Mouse (Mus musculus): ENCODE measurements around the gene Gas2l3. TPM values are rescaled to one million over a fixed set of nuclear protein-coding genes. Genes with fewer than 3 reads are reported as not detected.

The Gas2l3 gene
- polyA plus RNA-seq, 1 experiment from 2014 or later, result 13.6 TPM

- no peaks in the 10 kb centered on the region for H3K4me1 ChIP-seq (ENCODE audit: control insufficient read depth, insufficient read depth, low read length)
- H3K9me3 ChIP-seq (ENCODE audit: control insufficient read depth, low read length), result no peaks in the 10 kb centered on the region
- H3K4me3 ChIP-seq (ENCODE audit: low read length), result no peak overlapping the region
- no peak overlapping the region for H3K4me2 ChIP-seq (ENCODE audit: low read depth, low read length)
- WGBS, result 92% methylated on average over 2 of the region's 2 CpGs
- no peak for ATAC-seq
- H3K9ac ChIP-seq (ENCODE audit: low read depth, low read length), result no peak overlapping the region
- H3K36me3 ChIP-seq (ENCODE audit: control insufficient read depth, insufficient read depth, low read length), result peaks cover 20% of the 10 kb centered on the region
- H3K27me3 ChIP-seq (replicated peaks; ENCODE audit: control insufficient read depth, insufficient read depth, low read length), result no peaks in the 10 kb centered on the region
- H3K27ac ChIP-seq (ENCODE audit: low read length), result no peak overlapping the region
Measured at GRCm38 (mm10) chr10:89417966-89418365, 25.8 kb downstream of the Gas2l3 start.

DNA sequence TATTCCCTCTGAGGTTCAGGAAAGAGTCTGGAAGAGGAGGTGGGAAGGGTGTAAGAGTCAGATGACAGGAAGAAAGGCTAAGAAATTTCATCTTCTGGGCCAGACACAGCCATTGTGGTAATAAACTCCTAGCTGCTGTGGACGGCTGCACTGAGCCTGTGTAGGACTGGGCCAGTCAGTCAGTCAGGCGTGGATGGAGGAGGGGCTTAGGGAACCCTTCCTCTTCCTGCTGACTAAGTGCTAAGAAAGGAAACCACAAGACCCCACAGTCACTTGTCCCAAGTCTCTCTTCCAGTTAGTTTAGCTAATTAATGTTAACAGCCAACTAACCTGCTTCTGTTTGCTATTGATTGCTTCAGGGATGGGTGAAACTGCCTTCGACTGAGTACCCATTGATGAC is 28.3 kb downstream of the Gas2l3 start:
- Histone ChIP-seq H3K9me3 (ENCODE audit: control insufficient read depth, low read length) (no peaks in the 10 kb centered on the region), H3K4me1 (ENCODE audit: control insufficient read depth, insufficient read depth, low read length) (no peaks in the 10 kb centered on the region), H3K36me3 (ENCODE audit: control insufficient read depth, insufficient read depth, low read length) (peaks cover 22% of the 10 kb centered on the region), H3K27me3 (replicated peaks; ENCODE audit: control insufficient read depth, insufficient read depth, low read length) (no peaks in the 10 kb centered on the region), H3K9ac (ENCODE audit: low read depth, low read length) (no peak overlapping the region), H3K27ac (ENCODE audit: low read length) (no peak overlapping the region), H3K4me3 (ENCODE audit: low read length) (no peak overlapping the region), H3K4me2 (ENCODE audit: low read depth, low read length) (no peak overlapping the region)
- WGBS, result 84% methylated on average over 3 of the region's 3 CpGs
- no peak for ATAC-seq

DNA sequence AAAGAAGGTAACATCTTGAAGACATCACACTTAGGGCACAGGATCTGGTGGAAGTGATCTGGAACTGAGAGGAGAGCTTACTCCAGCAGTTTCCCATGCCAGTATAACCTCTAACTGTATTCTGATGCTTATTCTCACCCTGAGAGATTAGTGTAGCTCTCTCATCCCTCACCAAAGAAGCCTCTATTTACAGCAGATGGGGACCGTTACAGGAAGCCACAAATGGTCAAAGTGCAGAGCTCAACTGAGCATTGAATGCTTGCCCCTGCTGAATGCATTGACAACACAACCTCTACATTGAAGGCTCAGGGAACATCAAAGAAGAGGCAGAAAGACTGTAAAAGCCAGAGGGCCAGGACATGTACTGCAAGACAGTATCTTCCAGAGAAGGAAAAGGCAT is 36.2 kb downstream of the Gas2l3 start:
- Histone ChIP-seq H3K9me3 (ENCODE audit: control insufficient read depth, low read length) (no peaks in the 10 kb centered on the region), H3K9ac (ENCODE audit: low read depth, low read length) (no peak overlapping the region), H3K4me3 (ENCODE audit: low read length) (no peak overlapping the region), H3K4me1 (ENCODE audit: control insufficient read depth, insufficient read depth, low read length) (no peaks in the 10 kb centered on the region), H3K36me3 (ENCODE audit: control insufficient read depth, insufficient read depth, low read length) (0 out of 2 replicates have a peak, but pooled peaks cover under 1% of the 10 kb centered on the region), H3K27ac (ENCODE audit: low read length) (no peak overlapping the region), H3K4me2 (ENCODE audit: low read depth, low read length) (no peak overlapping the region), H3K27me3 (replicated peaks; ENCODE audit: control insufficient read depth, insufficient read depth, low read length) (no peaks in the 10 kb centered on the region)
- WGBS, result 33% methylated on average over 1 of the region's 1 CpGs
- ATAC-seq, result no peak

GRCm38 (mm10) chr10:89406733-89407484 is 36.9 kb downstream of the Gas2l3 start:
- 76% methylated on average over 5 of the region's 6 CpGs for WGBS
- no peak for ATAC-seq

DNA sequence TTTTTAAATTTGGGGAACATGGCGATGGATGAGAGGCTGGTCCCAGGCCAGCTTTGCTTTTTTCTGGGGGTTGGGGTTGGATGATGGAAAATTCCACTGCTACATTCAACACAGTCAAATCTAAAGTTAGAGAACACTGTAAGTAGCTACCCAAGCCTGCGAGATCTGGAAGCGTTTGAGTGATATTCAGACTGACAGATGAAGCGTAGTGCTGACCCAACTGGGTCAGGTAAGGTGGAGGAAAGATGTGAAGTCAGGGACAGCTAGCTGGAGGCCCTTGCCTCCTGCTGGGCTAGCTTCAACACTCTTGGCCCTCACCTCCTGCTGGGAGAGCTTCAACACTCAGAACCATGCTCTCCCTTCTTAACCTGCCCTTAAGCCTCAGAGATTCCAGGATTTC is 38.8 kb downstream of the Gas2l3 start:
- no peaks in the 10 kb centered on the region; the same call in 1 of the 2 replicates for H3K9me3 ChIP-seq (ENCODE audit: control insufficient read depth, low read length)
- ATAC-seq, result no peak
- no peaks in the 10 kb centered on the region for H3K36me3 ChIP-seq (ENCODE audit: control insufficient read depth, insufficient read depth, low read length)
- H3K27me3 ChIP-seq (replicated peaks; ENCODE audit: control insufficient read depth, insufficient read depth, low read length), result no peaks in the 10 kb centered on the region
- no peak overlapping the region for H3K4me3 ChIP-seq (ENCODE audit: low read length)
- no peak overlapping the region for H3K4me2 ChIP-seq (ENCODE audit: low read depth, low read length)
- no peak overlapping the region for H3K27ac ChIP-seq (ENCODE audit: low read length)
- WGBS, result 81% methylated on average over 4 of the region's 4 CpGs
- H3K4me1 ChIP-seq (ENCODE audit: control insufficient read depth, insufficient read depth, low read length), result no peaks in the 10 kb centered on the region
- H3K9ac ChIP-seq (ENCODE audit: low read depth, low read length), result no peak overlapping the region

More at GRCm38 (mm10) chr10:89406733-89407484, 36.9 kb downstream of the Gas2l3 start:
- H3K27ac ChIP-seq (ENCODE audit: low read length), result no peak overlapping the region
- H3K9ac ChIP-seq (ENCODE audit: low read depth, low read length), result no peak overlapping the region
- no peaks in the 10 kb centered on the region for H3K4me1 ChIP-seq (ENCODE audit: control insufficient read depth, insufficient read depth, low read length)
- H3K4me3 ChIP-seq (ENCODE audit: low read length), result no peak overlapping the region
- no peaks in the 10 kb centered on the region for H3K27me3 ChIP-seq (replicated peaks; ENCODE audit: control insufficient read depth, insufficient read depth, low read length)
- no peaks in the 10 kb centered on the region for H3K36me3 ChIP-seq (ENCODE audit: control insufficient read depth, insufficient read depth, low read length)
- no peak overlapping the region for H3K4me2 ChIP-seq (ENCODE audit: low read depth, low read length)
- no peaks in the 10 kb centered on the region for H3K9me3 ChIP-seq (ENCODE audit: control insufficient read depth, low read length)

- WGBS, result 78% methylated on average over 19 of the region's 19 CpGs
- H3K4me3 ChIP-seq (ENCODE audit: low read length), result no peak overlapping the region
- H3K36me3 ChIP-seq (ENCODE audit: control insufficient read depth, insufficient read depth, low read length), result no peaks in the 10 kb centered on the region
- ATAC-seq, result no peak
- H3K4me2 ChIP-seq (ENCODE audit: low read depth, low read length), result no peak overlapping the region
- no peaks in the 10 kb centered on the region for H3K4me1 ChIP-seq (ENCODE audit: control insufficient read depth, insufficient read depth, low read length)
- no peaks in the 10 kb centered on the region; the same call in 1 of the 2 replicates for H3K9me3 ChIP-seq (ENCODE audit: control insufficient read depth, low read length)
- no peak overlapping the region for H3K27ac ChIP-seq (ENCODE audit: low read length)
- H3K9ac ChIP-seq (ENCODE audit: low read depth, low read length), result no peak overlapping the region
- no peaks in the 10 kb centered on the region for H3K27me3 ChIP-seq (replicated peaks; ENCODE audit: control insufficient read depth, insufficient read depth, low read length)
Measured at GRCm38 (mm10) chr10:89400674-89401336, 43.0 kb downstream of the Gas2l3 start.

GRCm38 (mm10) chr10:89395823-89396222 is 47.9 kb downstream of the Gas2l3 start:
- no peak overlapping the region for H3K4me2 ChIP-seq (ENCODE audit: low read depth, low read length)
- no peaks in the 10 kb centered on the region for H3K4me1 ChIP-seq (ENCODE audit: control insufficient read depth, insufficient read depth, low read length)
- H3K27ac ChIP-seq (ENCODE audit: low read length), result no peak overlapping the region
- H3K9ac ChIP-seq (ENCODE audit: low read depth, low read length), result no peak overlapping the region
- H3K27me3 ChIP-seq (replicated peaks; ENCODE audit: control insufficient read depth, insufficient read depth, low read length), result no peaks in the 10 kb centered on the region
- H3K4me3 ChIP-seq (ENCODE audit: low read length), result no peak overlapping the region
- H3K9me3 ChIP-seq (ENCODE audit: control insufficient read depth, low read length), result no peaks in the 10 kb centered on the region; the same call in 1 of the 2 replicates
- no peak for ATAC-seq
- H3K36me3 ChIP-seq (ENCODE audit: control insufficient read depth, insufficient read depth, low read length), result no peaks in the 10 kb centered on the region
- 2% methylated on average over 7 of the region's 7 CpGs for WGBS

GRCm38 (mm10) chr10:89395321-89395720 is 48.4 kb downstream of the Gas2l3 start:
- Histone ChIP-seq H3K4me3 (ENCODE audit: low read length) (no peak overlapping the region), H3K4me2 (ENCODE audit: low read depth, low read length) (no peak overlapping the region), H3K27me3 (replicated peaks; ENCODE audit: control insufficient read depth, insufficient read depth, low read length) (no peaks in the 10 kb centered on the region), H3K9ac (ENCODE audit: low read depth, low read length) (no peak overlapping the region), H3K9me3 (ENCODE audit: control insufficient read depth, low read length) (no peaks in the 10 kb centered on the region; the same call in 1 of the 2 replicates), H3K36me3 (ENCODE audit: control insufficient read depth, insufficient read depth, low read length) (no peaks in the 10 kb centered on the region), H3K27ac (ENCODE audit: low read length) (no peak overlapping the region), H3K4me1 (ENCODE audit: control insufficient read depth, insufficient read depth, low read length) (no peaks in the 10 kb centered on the region)
- WGBS, result 39% methylated on average over 7 of the region's 7 CpGs
- ATAC-seq, result no peak

DNA sequence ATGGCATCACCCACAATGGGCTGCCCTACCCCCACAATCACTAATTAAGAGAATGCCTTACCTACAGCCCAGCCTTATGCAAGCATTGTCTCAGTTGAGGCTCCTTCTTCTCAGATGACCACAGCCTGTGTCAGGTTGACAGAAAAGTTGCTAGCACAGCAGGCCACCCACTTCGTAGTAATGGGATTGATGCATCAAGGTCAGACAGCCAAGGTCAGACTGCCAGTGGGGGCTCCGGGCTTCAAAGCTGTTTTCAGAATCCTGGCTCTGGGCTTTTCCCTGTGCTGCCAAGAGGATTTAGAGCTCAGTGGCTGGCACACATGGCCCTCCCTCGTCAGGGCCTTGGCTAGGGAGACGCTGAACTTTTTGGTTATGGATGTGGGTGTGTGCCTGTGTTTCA is 51.1 kb downstream of the Gas2l3 start:
- H3K36me3 ChIP-seq (ENCODE audit: control insufficient read depth, insufficient read depth, low read length), result no peaks in the 10 kb centered on the region
- no peaks in the 10 kb centered on the region for H3K9me3 ChIP-seq (ENCODE audit: control insufficient read depth, low read length)
- ATAC-seq, result no peak
- H3K4me3 ChIP-seq (ENCODE audit: low read length), result no peak overlapping the region
- H3K9ac ChIP-seq (ENCODE audit: low read depth, low read length), result no peak overlapping the region
- 44% methylated on average over 4 of the region's 4 CpGs for WGBS
- H3K4me2 ChIP-seq (ENCODE audit: low read depth, low read length), result no peak overlapping the region
- no peak overlapping the region for H3K27ac ChIP-seq (ENCODE audit: low read length)
- H3K27me3 ChIP-seq (replicated peaks; ENCODE audit: control insufficient read depth, insufficient read depth, low read length), result no peaks in the 10 kb centered on the region
- no peaks in the 10 kb centered on the region for H3K4me1 ChIP-seq (ENCODE audit: control insufficient read depth, insufficient read depth, low read length)
